Mouse (Mus musculus): ENCODE measurements at regions not wholly inside any gene's neighbourhood (a gene's known extent, or its start where the extent isn't known, plus 50 kb on each side); places are given as distances from the start of the nearest gene placed in this dataset.

DNA sequence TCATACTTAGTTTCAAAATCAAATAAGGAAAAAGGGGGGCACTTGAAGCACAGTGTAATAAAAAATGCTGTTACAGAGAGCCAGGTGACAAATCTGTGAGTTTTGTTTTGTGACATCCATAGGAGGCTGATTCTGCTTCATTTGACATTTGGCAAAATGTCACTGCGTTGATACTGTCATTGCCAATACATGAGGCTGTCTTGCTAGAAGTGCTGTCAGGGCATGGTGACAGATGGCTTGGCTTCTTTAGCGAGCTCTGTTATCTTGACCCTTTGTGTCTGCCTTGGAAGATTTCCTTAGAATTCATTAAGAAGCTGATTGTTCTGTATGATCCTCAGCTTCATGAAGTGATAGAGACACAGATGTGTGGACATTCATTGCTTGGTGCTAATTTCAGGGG lies 129.2 kb downstream of the Mfsd1 start:
- Histone ChIP-seq H3K27ac (ENCODE audit: insufficient read depth, low read depth) (no peak overlapping the region), H3K4me2 (ENCODE audit: insufficient read depth, low read depth, poor library complexity, severe bottlenecking) (no peak overlapping the region), H3K79me2 (replicated peaks; ENCODE audit: control insufficient read depth, extremely low read depth, insufficient read depth, poor library complexity, severe bottlenecking) (no peaks in the 10 kb centered on the region), H3K27me3 (replicated peaks) (no peaks in the 10 kb centered on the region), H3K36me3 (replicated peaks in 1 of 2; ENCODE audit: control insufficient read depth in 1 of 2, insufficient read depth in 1 of 2, low read length in 1 of 2) (no peaks in the 10 kb centered on the region), H3K4me1 (ENCODE audit: control insufficient read depth in 1 of 2, insufficient read depth in 2 of 2) (no peaks in the 10 kb centered on the region), H3K9me3 (replicated peaks; ENCODE audit: low read length) (peaks cover 2% of the 10 kb centered on the region), H3K9ac (ENCODE audit: insufficient read depth, low read depth) (no peak overlapping the region), H3K4me3 (replicated peaks in 1 of 3; ENCODE audit: low read depth in 2 of 3, low read length in 2 of 3, poor library complexity in 1 of 3) (no peak overlapping the region)
- no peak for DNase-seq (ENCODE audit: extremely low read depth)
- in situ Hi-C loops (cut with MboI; ENCODE audit: low pct_ligation_motif_present, low pct_unique_long_range_greater_than_20kb, low sequenced_read_pairs) (no loop called here), dilution Hi-C loops (cut with MboI; ENCODE audit: extremely low pct_ligation_motif_present, extremely low pct_unique_long_range_greater_than_20kb, low sequenced_read_pairs) (no loop called here)
- TF ChIP-seq MEF2A (IDR thresholded peaks at IDR 0.05; ENCODE audit: borderline replicate concordance, low read depth, low read length) (no peak), HCFC1 (IDR thresholded peaks at IDR 0.05; ENCODE audit: low read depth, low read length) (no peak), SMC3 (IDR thresholded peaks at IDR 0.05; ENCODE audit: low read depth, low read length) (no peak), NELFE (IDR thresholded peaks at IDR 0.05; ENCODE audit: low read depth, low read length) (no peak), NRF1 (IDR thresholded peaks at IDR 0.05; ENCODE audit: low read depth, low read length) (no peak), USF1 (IDR thresholded peaks at IDR 0.05; ENCODE audit: low read depth, low read length) (no peak), ETS1 (conservative IDR thresholded peaks at IDR 0.05; ENCODE audit: low read depth, low read length) (no peak), ZC3H11A (IDR thresholded peaks at IDR 0.05; ENCODE audit: low read depth, low read length) (no peak), RAD21 (IDR thresholded peaks at IDR 0.05; ENCODE audit: low read depth, low read length) (no peak)

DNA sequence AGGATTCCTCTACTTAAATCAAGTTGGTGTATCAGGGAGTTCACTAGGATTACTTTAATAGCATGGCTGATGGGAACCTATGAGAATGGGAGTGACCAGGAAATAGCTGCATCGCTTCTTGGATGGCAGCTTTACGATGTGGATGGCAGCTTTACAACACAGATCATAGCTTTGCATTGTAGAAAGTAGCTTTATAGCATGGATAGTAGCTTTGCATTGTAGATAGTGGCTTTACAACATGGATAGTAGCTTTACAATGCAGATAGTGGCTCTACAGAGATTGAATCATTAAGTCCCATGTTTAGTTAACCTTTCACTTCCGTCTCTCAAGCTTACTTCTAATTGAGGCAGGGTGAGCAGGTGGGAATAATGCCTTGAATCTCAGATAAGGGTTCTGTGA lies 149.4 kb downstream of the Mfsd1 start:
- Histone ChIP-seq H3K4me1 (ENCODE audit: control insufficient read depth in 1 of 2, insufficient read depth in 2 of 2) (peaks cover 0 to 5% of the 10 kb centered on the region in 2 experiments; a peak in 2 of 4 replicates), H3K9me3 (replicated peaks; ENCODE audit: low read length) (no peaks in the 10 kb centered on the region), H3K4me2 (ENCODE audit: insufficient read depth, low read depth, poor library complexity, severe bottlenecking) (no peak overlapping the region), H3K4me3 (replicated peaks in 1 of 3; ENCODE audit: low read depth in 2 of 3, low read length in 2 of 3, poor library complexity in 1 of 3) (no peak overlapping the region), H3K79me2 (replicated peaks; ENCODE audit: control insufficient read depth, extremely low read depth, insufficient read depth, poor library complexity, severe bottlenecking) (no peaks in the 10 kb centered on the region), H3K27me3 (replicated peaks) (no peaks in the 10 kb centered on the region), H3K27ac (ENCODE audit: insufficient read depth, low read depth) (no peak overlapping the region), H3K36me3 (replicated peaks in 1 of 2; ENCODE audit: control insufficient read depth in 1 of 2, insufficient read depth in 1 of 2, low read length in 1 of 2) (no peaks in the 10 kb centered on the region), H3K9ac (ENCODE audit: insufficient read depth, low read depth) (no peak overlapping the region)
- no peak for DNase-seq (ENCODE audit: extremely low read depth)
- dilution Hi-C loops (cut with MboI; ENCODE audit: extremely low pct_ligation_motif_present, extremely low pct_unique_long_range_greater_than_20kb, low sequenced_read_pairs) (no loop called here), in situ Hi-C loops (cut with MboI; ENCODE audit: low pct_ligation_motif_present, low pct_unique_long_range_greater_than_20kb, low sequenced_read_pairs) (no loop called here)
- TF ChIP-seq POLR2A (IDR thresholded peaks at IDR 0.05; ENCODE audit: low read depth, low read length): no peak
- no peak for TF ChIP-seq MXI1 (IDR thresholded peaks at IDR 0.05; ENCODE audit: low read depth, low read length)
- TF ChIP-seq MAFK (IDR thresholded peaks at IDR 0.05; ENCODE audit: insufficient replicate concordance, low read length): no peak
- TF ChIP-seq UBTF (IDR thresholded peaks at IDR 0.05; ENCODE audit: low read depth, low read length): no peak
- no peak for TF ChIP-seq PAX5 (IDR thresholded peaks at IDR 0.05; ENCODE audit: low read length)
- no peak for TF ChIP-seq KAT2A (IDR thresholded peaks at IDR 0.05; ENCODE audit: insufficient replicate concordance, low read length)

DNA sequence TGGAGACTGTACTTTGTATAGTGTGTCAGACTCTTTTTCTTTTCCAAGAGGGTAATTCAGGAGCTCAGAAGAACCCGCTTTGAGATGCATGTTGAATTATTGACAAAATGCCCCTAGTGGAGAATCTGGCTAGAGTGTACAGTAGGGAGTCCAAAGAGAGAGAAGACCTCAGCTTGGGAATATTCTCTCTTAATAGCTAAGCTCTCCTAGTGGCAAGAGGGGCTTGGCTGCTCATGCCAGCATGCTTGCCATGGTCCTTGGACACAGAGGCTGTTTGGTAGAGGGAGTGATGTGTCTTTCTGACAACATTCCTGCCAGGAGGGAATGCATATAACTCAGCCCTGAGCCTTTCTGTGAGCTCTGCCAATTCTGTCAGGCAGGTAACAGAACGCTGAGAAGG lies 150.3 kb downstream of the Mfsd1 start:
- Histone ChIP-seq H3K4me1 (ENCODE audit: control insufficient read depth in 1 of 2, insufficient read depth in 2 of 2) (peaks cover 0 to 5% of the 10 kb centered on the region in 2 experiments; a peak in 2 of 4 replicates), H3K4me3 (replicated peaks in 1 of 3; ENCODE audit: low read depth in 2 of 3, low read length in 2 of 3, poor library complexity in 1 of 3) (no peak overlapping the region), H3K79me2 (replicated peaks; ENCODE audit: control insufficient read depth, extremely low read depth, insufficient read depth, poor library complexity, severe bottlenecking) (no peaks in the 10 kb centered on the region), H3K9me3 (replicated peaks; ENCODE audit: low read length) (no peaks in the 10 kb centered on the region), H3K4me2 (ENCODE audit: insufficient read depth, low read depth, poor library complexity, severe bottlenecking) (no peak overlapping the region), H3K27ac (ENCODE audit: insufficient read depth, low read depth) (no peak overlapping the region), H3K9ac (ENCODE audit: insufficient read depth, low read depth) (no peak overlapping the region), H3K27me3 (replicated peaks) (no peaks in the 10 kb centered on the region), H3K36me3 (replicated peaks in 1 of 2; ENCODE audit: control insufficient read depth in 1 of 2, insufficient read depth in 1 of 2, low read length in 1 of 2) (no peaks in the 10 kb centered on the region)
- DNase-seq (ENCODE audit: extremely low read depth): no peak
- in situ Hi-C loops (cut with MboI; ENCODE audit: low pct_ligation_motif_present, low pct_unique_long_range_greater_than_20kb, low sequenced_read_pairs) (no loop called here), dilution Hi-C loops (cut with MboI; ENCODE audit: extremely low pct_ligation_motif_present, extremely low pct_unique_long_range_greater_than_20kb, low sequenced_read_pairs) (no loop called here)
- no peak for TF ChIP-seq ZMIZ1 (IDR thresholded peaks at IDR 0.05; ENCODE audit: low read depth, low read length)
- TF ChIP-seq IRF4 (IDR thresholded peaks at IDR 0.05; ENCODE audit: low read depth, low read length): no peak
- TF ChIP-seq MXI1 (IDR thresholded peaks at IDR 0.05; ENCODE audit: low read depth, low read length): no peak
- no peak for TF ChIP-seq EP300 (IDR thresholded peaks at IDR 0.05; ENCODE audit: low read length)
- no peak for TF ChIP-seq CHD2 (IDR thresholded peaks at IDR 0.05; ENCODE audit: low read length)
- no peak for TF ChIP-seq CHD1 (IDR thresholded peaks at IDR 0.05; ENCODE audit: low read depth, low read length)
- no peak for TF ChIP-seq HCFC1 (IDR thresholded peaks at IDR 0.05; ENCODE audit: low read depth, low read length)
- TF ChIP-seq ZC3H11A (IDR thresholded peaks at IDR 0.05; ENCODE audit: low read depth, low read length): no peak
- TF ChIP-seq BHLHE40 (IDR thresholded peaks at IDR 0.05; ENCODE audit: low read depth, low read length): no peak
- TF ChIP-seq ELF1 (IDR thresholded peaks at IDR 0.05; ENCODE audit: low read depth, low read length): no peak
- TF ChIP-seq MAX (IDR thresholded peaks at IDR 0.05; ENCODE audit: low read length): no peak
- no peak for TF ChIP-seq JUND (conservative IDR thresholded peaks at IDR 0.05; ENCODE audit: low read depth, low read length)

All from CH12.LX (cell line).